In the genomic region with DNA sequence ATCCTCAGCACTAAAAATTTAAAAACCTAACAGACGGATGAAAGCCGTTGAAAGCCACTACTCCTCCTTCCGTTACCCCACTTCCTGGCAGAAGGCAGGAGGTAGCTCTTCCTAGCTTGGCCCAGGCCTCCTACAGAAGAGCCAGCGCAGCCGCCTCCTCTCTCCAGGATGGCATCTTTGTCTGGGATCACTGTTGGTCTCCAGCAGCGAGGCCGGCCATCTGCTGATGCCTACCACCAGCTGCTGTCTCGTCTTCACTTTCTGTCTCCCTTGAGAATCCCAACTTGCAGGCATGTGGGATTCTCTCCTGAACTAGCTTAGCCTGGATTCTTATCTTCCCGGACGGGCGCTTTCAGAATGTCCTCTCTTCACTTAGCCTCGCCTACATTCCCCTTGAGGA, we compare ENCODE assay signal across 12 mouse cellular contexts.
A peak's percentile ranks its signal among the peaks of the same experiment; 100 is the strongest.
DNase-seq lines count a peak whose midpoint lies in the region; ATAC-seq and TF ChIP-seq lines count a peak whose summit lies in the region.
"Had no signal": no experiment of that assay in that cellular context is flagged by ENCODE, and none has a peak within 500 bp of the region (broad histone marks: within the 10 kb centered on the region; RNA-seq: fewer than 3 reads in every experiment).

No protein-coding gene starts in this region.

- no peaks in the 10 kb centered on the region for H3K27me3 ChIP-seq in hindbrain, postnatal 0 days (ENCODE audit: insufficient read depth, low read length)
- no peaks in the 10 kb centered on the region for H3K27me3 ChIP-seq in hindbrain, embryonic 12.5 days
- H3K27me3 ChIP-seq in forebrain, embryonic 16.5 days (replicated peaks; ENCODE audit: control insufficient read depth, insufficient read depth, low read length) = no peaks in the 10 kb centered on the region
- H3K27me3 ChIP-seq in kidney, embryonic 15.5 days = no peaks in the 10 kb centered on the region
- H3K27me3 ChIP-seq: liver, embryonic 15.5 days; neural tube, embryonic 13.5 days had no signal

- 55% methylated on average over 12 of the region's 12 CpGs for WGBS in hindbrain, postnatal 0 days
- 67% methylated on average over 12 of the region's 12 CpGs for WGBS in hindbrain, embryonic 12.5 days
- WGBS in forebrain, embryonic 16.5 days = 64% methylated on average over 12 of the region's 12 CpGs
- WGBS in kidney, embryonic 15.5 days = 85% methylated on average over 12 of the region's 12 CpGs

- H3K27ac ChIP-seq in hindbrain, postnatal 0 days = no peak overlapping the region
- H3K27ac ChIP-seq in hindbrain, embryonic 12.5 days = no peak overlapping the region
- H3K27ac ChIP-seq in forebrain, embryonic 16.5 days (ENCODE audit: low read length) = peak overlapping the region; percentile 41
- H3K27ac ChIP-seq in left cerebral cortex, adult 2 months = peak overlapping the region; percentile 54
- no peak overlapping the region for H3K27ac ChIP-seq in kidney, embryonic 15.5 days
- H3K27ac ChIP-seq: liver, embryonic 15.5 days; neural tube, embryonic 13.5 days had no signal

- H3K4me3 ChIP-seq in hindbrain, postnatal 0 days (ENCODE audit: low read length) = no peak overlapping the region
- H3K4me3 ChIP-seq in hindbrain, embryonic 12.5 days = no peak overlapping the region
- H3K4me3 ChIP-seq in forebrain, embryonic 16.5 days (replicated peaks; ENCODE audit: low read length) = no peak overlapping the region
- no peak overlapping the region for H3K4me3 ChIP-seq in left cerebral cortex, adult 2 months
- H3K4me3 ChIP-seq in kidney, embryonic 15.5 days (replicated peaks) = no peak overlapping the region
- H3K4me3 ChIP-seq: liver, embryonic 15.5 days; megakaryocyte, embryonic 14.5 days; neural tube, embryonic 13.5 days had no signal

- H3K36me3 ChIP-seq in hindbrain, postnatal 0 days (ENCODE audit: insufficient read depth, low read length) = no peaks in the 10 kb centered on the region
- H3K36me3 ChIP-seq in hindbrain, embryonic 12.5 days = no peaks in the 10 kb centered on the region
- H3K36me3 ChIP-seq in forebrain, embryonic 16.5 days (ENCODE audit: control insufficient read depth, insufficient read depth) = no peaks in the 10 kb centered on the region
- H3K36me3 ChIP-seq in kidney, embryonic 15.5 days = no peaks in the 10 kb centered on the region
- H3K36me3 ChIP-seq: liver, embryonic 15.5 days; neural tube, embryonic 13.5 days had no signal

- H3K9ac ChIP-seq in hindbrain, postnatal 0 days (replicated peaks; ENCODE audit: low read length) = no peak overlapping the region
- H3K9ac ChIP-seq in hindbrain, embryonic 12.5 days = no peak overlapping the region
- no peak overlapping the region for H3K9ac ChIP-seq in forebrain, embryonic 16.5 days (replicated peaks; ENCODE audit: low read depth, low read length)
- no peak overlapping the region for H3K9ac ChIP-seq in kidney, embryonic 15.5 days
- H3K9ac ChIP-seq: liver, embryonic 15.5 days; neural tube, embryonic 13.5 days had no signal

- H3K4me2 ChIP-seq in hindbrain, postnatal 0 days (ENCODE audit: low read depth, low read length) = no peak overlapping the region
- H3K4me2 ChIP-seq in hindbrain, embryonic 12.5 days (replicated peaks) = no peak overlapping the region
- H3K4me2 ChIP-seq in forebrain, embryonic 16.5 days (ENCODE audit: low read length) = no peak overlapping the region
- H3K4me2 ChIP-seq in kidney, embryonic 15.5 days = no peak overlapping the region
- H3K4me2 ChIP-seq: liver, embryonic 15.5 days; neural tube, embryonic 13.5 days had no signal

- no peak for ATAC-seq in hindbrain, postnatal 0 days
- ATAC-seq in hindbrain, embryonic 12.5 days (ENCODE audit: low FRiP score) = no peak
- peak; percentile 81 for ATAC-seq in forebrain, embryonic 16.5 days
- no peak for ATAC-seq in kidney, embryonic 15.5 days (replicated peaks; ENCODE audit: low FRiP score)

- intact Hi-C loops in left cerebral cortex, adult 2 months (cut with DNase I) = no loop called here

- H3K9me3 ChIP-seq in hindbrain, postnatal 0 days (ENCODE audit: low read length) = no peaks in the 10 kb centered on the region
- no peaks in the 10 kb centered on the region for H3K9me3 ChIP-seq in hindbrain, embryonic 12.5 days (replicated peaks)
- no peaks in the 10 kb centered on the region for H3K9me3 ChIP-seq in forebrain, embryonic 16.5 days (ENCODE audit: control insufficient read depth, low read length)
- H3K9me3 ChIP-seq in kidney, embryonic 15.5 days (replicated peaks) = no peaks in the 10 kb centered on the region
- H3K9me3 ChIP-seq: liver, embryonic 15.5 days; neural tube, embryonic 13.5 days had no signal

- DNase-seq in hindbrain, postnatal 0 days (ENCODE audit: low spot score) = peak; percentile 63
- DNase-seq in left cerebral cortex, adult 2 months (ENCODE audit: extremely low spot score in 1 of 2, low spot score in 2 of 2) = peak; percentile 31 to 71
- peak; percentile 73 to 77 for DNase-seq in right cerebral cortex, postnatal 36 days (ENCODE audit: low spot score in 2 of 2)
- no peak for DNase-seq in testis, postnatal 10 days (ENCODE audit: low spot score)
- no peak for DNase-seq in urinary bladder, adult 18-20 months (ENCODE audit: low spot score in 2 of 2)
- DNase-seq: kidney, postnatal 25 days had no signal

- no peak for TF ChIP-seq CTCF in hindbrain, postnatal 0 days (IDR thresholded peaks at IDR 0.05; ENCODE audit: low read depth)
- no peak for TF ChIP-seq CTCF in left cerebral cortex, adult 2 months (IDR thresholded peaks at IDR 0.05)

- H3K4me1 ChIP-seq in hindbrain, postnatal 0 days (ENCODE audit: insufficient read depth, low read length) = no peaks in the 10 kb centered on the region; the same call in 1 of the 2 replicates
- 0 out of 2 replicates have a peak, but pooled peaks cover 3% of the 10 kb centered on the region for H3K4me1 ChIP-seq in hindbrain, embryonic 12.5 days
- H3K4me1 ChIP-seq in forebrain, embryonic 16.5 days (replicated peaks; ENCODE audit: control insufficient read depth, insufficient read depth, low read length) = peaks cover 27% of the 10 kb centered on the region
- H3K4me1 ChIP-seq in kidney, embryonic 15.5 days = peaks cover 8% of the 10 kb centered on the region; the same call in 1 of the 2 replicates
- H3K4me1 ChIP-seq: liver, embryonic 15.5 days; megakaryocyte, embryonic 14.5 days had no signal

Comparison
In these comparisons a context has a peak if more than half of its experiments do, and no peak if none do; other contexts are left out.
1. DNase-seq: peak in hindbrain, postnatal 0 days (single experiment), left cerebral cortex, adult 2 months (2 of 2) and right cerebral cortex, postnatal 36 days (2 of 2); none in testis, postnatal 10 days (single experiment) and urinary bladder, adult 18-20 months (0 of 2).
2. H3K27ac ChIP-seq: peak in forebrain, embryonic 16.5 days (single experiment) and left cerebral cortex, adult 2 months (single experiment); none in hindbrain, postnatal 0 days (single experiment), hindbrain, embryonic 12.5 days (single experiment) and kidney, embryonic 15.5 days (single experiment).